Mouse (Mus musculus): ENCODE measurements around the gene Sufu.
A peak's percentile ranks its signal among the peaks of the same experiment; 100 is the strongest.

Sufu gene

GRCm38 (mm10) chr19:46500581-46501341, 104.1 kb downstream of the Sufu start:
- DNase-seq, result peak; percentile 58 to 74

GRCm38 (mm10) chr19:46501401-46502068, 104.8 kb downstream of the Sufu start, which contains the start of gene Trim8:
Gene Trim8, plus strand, starts transcription at chr19:46501702.
- peak; percentile 74 to 84 for DNase-seq

DNA sequence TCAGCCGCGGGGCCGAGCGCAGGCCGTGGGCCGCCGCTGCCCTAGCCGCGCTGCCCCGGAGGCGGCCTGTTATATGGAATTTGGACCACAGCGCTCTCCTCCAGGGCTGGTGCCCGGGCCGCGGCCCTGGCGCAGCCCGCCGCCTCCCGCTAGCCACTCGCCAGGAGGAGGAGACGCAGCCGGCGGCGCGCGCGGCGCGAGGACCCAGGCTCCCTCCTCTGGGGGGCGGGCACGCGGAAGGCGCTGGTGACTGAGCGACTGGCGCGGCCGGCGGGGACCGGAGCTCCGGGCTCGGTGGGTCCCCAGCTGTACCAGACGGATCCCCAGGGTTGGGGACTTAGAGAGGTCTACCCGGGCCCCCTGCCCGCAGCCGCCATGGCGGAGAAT, 105.4 kb downstream of the Sufu start:
- DNase-seq, result peak; percentile 75 to 85

DNA sequence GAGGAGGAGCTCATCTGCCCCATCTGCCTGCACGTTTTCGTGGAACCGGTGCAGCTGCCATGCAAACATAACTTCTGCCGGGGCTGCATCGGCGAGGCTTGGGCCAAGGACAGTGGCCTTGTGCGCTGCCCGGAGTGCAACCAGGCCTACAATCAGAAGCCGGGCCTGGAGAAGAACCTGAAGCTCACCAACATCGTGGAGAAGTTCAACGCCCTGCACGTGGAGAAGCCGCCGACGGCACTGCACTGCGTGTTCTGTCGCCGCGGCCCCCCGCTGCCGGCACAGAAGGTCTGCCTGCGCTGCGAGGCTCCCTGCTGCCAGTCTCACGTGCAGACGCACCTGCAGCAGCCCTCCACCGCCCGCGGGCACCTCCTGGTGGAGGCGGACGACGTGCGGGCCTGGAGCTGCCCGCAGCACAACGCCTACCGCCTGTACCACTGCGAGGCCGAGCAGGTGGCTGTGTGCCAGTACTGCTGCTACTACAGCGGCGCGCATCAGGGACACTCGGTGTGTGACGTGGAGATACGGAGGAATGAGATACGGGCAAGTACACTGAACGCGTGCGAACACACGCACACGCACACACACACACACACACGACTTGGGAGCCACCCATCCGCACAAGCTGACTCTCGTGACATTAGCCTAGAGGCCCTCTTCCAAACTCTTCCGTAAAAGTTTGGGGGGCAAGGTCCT, 105.9 kb downstream of the Sufu start:
- peak; percentile 72 to 86 for DNase-seq

DNA sequence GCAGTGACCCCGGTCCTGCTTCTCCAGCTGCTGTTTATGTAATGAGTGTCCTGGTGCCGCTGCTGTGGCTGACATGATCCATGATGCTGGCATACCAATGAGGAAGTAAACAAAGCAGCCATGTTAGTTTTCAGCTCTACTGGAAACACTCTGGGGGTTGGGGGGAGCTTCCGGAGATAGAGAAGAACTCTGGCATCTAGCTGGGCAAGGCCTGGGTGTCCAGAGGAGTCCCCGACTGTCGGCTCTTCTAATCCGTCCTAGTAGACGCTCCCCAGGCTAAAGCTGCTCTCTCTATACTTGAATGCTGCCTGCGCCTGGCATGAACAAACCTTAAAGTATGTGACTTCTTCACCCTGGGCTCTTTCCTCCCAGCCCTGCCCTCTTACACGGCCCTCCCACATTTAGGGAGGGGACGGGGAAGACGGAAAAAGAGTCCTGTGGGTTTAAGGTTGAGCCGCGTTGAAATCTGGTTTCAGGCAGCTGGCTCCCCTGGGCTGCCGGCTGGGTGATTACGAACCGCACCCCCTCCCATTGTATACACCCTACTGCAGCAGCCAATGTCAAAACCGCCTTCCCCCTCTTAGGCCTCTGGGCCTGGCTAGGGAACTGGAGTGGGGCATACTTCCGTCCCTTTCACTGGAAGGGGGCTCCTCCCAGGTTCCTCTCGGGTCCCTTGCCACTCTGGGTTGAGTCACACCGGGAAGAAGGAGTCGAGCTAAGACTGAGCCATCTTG, 106.8 kb downstream of the Sufu start:
- peak in 1 of 2 experiments; percentile 51 for DNase-seq

- peak in 1 of 2 experiments; percentile 44 for DNase-seq
Observed at GRCm38 (mm10) chr19:46504085-46504552, 107.4 kb downstream of the Sufu start.

- DNase-seq, result no peak
Observed at GRCm38 (mm10) chr19:46504822-46505417, 108.2 kb downstream of the Sufu start.

DNA sequence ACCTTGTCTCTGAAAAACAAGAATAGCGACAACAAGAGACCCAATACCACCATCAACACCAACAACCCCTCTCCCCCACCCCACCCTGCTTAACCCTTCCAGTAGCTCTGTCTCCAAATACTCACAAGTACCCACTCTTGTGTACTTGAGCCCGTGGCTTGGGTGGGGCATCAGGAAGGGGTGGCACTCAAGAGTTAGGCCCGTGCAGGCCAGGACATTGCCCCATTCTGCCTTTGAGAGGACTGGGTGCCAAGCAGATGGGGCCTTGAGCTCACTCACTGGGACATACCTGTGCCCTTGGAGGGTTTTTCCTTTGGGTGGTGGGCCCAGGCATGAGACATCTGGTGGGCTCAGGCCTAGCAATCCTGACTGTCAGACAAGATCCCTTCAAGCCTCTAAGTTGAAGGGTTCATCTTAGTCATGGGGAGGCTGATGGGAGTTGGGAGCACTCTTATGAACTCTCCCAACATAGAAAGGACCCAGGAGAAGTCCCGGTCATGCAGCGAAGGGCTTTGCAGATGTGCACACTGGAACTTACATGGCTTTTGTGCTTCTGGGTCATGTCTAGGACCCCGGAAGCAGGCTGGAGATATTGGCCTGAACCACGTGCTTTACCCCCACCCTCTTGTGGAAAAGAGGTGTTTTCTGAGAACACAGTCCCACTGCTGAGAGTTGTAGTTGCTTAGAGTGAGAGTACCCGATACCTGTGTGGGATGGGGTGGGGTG, 109.1 kb downstream of the Sufu start:
- no peak for DNase-seq

DNA sequence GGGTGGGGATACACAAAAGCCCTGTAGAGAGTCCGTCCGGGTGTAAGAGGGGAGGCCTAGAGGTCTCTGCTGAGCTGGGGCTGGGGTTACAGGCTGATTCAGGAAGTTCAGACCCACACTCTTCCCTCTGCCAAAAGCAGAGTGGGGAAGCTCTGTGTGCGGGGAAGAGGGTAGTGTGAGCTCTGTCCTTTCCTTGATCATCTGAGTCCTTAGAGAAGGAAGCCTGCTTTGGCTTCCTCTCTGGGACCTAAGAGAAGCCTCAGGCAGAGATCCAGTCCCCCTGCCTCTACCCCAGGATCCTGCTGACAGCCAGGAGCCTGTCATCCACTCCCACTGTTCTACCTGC, 109.6 kb downstream of the Sufu start:
- DNase-seq, result no peak

DNA sequence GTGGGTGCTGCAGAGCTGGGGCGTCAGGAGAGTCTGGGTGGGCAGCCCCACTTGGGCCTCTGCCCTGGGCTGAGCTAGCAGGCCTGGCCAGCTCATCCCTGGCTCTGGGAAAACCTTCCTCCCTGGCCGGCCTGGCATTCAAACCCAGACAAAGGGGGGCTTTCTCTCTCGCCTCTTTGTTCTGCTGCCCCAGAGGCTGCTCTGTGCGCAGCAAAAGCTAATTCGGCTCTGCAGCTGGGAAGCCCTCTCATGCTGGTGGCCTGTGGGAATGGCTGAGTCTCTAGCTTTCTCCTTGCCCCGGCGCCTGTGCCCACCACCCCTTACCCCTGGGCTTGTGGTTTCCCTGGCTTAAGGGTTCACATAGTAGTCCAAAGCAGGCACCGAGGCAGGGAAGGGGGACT, 110.5 kb downstream of the Sufu start:
- peak in 1 of 2 experiments; percentile 32 for DNase-seq

GRCm38 (mm10) chr19:46507806-46508205, 111.1 kb downstream of the Sufu start:
- DNase-seq, result peak in 1 of 2 experiments; percentile 20

DNA sequence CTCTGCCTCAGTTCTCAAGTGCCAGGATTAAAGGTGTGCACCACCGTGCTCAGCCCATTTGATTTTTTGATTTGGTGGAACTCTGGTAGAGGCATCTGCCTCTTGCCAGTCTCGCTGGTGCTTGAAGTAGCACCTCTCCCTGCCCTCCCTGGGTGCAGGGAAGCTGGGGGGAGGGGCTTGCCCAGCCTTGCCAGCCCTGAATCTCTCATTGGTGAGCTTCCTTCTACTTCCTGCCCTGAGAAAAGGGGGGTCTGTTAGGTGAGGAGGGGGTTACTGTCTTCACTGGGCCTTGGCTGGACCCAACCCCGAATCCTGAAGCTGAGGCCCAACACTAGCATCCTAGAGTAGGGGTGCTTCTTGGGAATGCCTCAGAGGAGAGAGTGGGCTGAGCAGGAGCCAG, 112.0 kb downstream of the Sufu start:
- DNase-seq, result peak in 1 of 2 experiments; percentile 11

DNA sequence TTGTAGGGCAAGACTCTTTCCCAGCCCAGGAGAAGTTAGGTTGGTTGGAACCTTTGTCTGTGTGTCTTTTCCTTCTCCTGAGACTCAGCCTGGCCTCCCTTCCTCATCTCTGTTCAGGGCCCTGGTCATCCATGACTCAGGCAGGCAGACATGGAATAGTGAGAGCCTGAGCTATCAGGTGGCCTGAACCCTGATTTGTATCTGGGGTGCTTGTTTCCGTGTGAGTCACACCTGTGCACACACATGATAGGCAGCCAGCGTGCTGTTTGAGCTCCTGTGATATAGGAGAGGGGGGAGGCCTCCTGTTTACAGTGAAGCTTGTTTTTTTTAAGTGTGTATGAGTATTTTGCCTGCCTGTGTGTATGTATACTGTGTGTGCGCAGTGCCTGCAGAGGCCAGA, 112.5 kb downstream of the Sufu start:
- no peak for DNase-seq

- peak; percentile 57 to 60 for DNase-seq
Observed at GRCm38 (mm10) chr19:46509736-46510135, 113.0 kb downstream of the Sufu start.

GRCm38 (mm10) chr19:46510401-46510800, 113.7 kb downstream of the Sufu start:
- DNase-seq, result no peak

- no peak for DNase-seq
Observed at GRCm38 (mm10) chr19:46510824-46511223, 114.1 kb downstream of the Sufu start.

DNA sequence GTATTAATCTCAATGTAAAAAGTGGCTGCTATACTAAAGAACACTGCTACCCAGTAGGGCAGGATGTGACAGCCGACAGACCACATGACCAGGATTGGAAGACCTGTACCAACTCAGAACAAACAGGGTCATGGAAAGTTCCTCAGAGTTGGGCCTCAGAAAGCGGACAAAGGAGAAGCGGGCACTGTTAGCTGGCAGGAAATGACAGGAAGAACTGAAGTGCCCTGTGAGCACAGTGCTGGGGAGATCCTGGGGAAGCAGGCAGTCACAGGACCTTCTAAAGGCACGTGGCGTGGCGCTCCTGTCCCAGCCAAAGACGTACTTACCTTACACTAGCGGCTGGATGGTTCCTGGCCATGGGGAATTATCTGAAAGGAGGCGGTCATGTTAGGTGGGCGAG, 114.6 kb downstream of the Sufu start:
- DNase-seq, result peak in 1 of 2 experiments; percentile 13

DNA sequence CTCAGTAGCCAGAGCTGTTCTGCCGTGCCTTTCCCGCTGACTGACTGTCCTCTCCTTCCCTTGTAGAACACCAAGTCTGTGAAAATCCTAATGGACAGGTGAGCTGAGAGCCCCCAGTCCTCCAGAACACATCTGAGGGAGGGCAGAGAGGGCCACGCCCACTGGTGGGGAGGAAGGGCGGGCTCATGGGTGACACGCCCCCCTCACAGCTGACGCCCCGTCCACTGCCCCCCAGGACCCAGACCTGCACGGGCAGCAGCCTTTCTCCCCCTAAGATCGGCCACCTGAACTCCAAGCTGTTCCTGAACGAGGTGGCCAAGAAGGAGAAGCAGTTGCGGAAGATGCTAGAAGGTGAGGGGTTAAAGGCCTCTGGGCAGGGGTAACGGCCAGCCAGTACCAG, 117.7 kb downstream of the Sufu start:
- no peak for DNase-seq

- DNase-seq, result peak in 1 of 2 experiments; percentile 15
Observed at GRCm38 (mm10) chr19:46515287-46515821, 118.7 kb downstream of the Sufu start.

- DNase-seq, result no peak
Observed at GRCm38 (mm10) chr19:46516667-46517528, 120.2 kb downstream of the Sufu start.
